Mouse (Mus musculus) heart, embryonic 14.5 days (tissue): Measurements from ENCODE around the gene St6galnac4. TPM values are rescaled to one million over a fixed set of nuclear protein-coding genes. Genes with fewer than 3 reads are reported as not detected.

ENCODE experiments used
- ATAC-seq: fragments of 200-750 bp; cut with Nextera tagmentation; 2 replicates; pipeline ENCODE4 v1.8.0; 2017; ENCODE audit warnings: low read depth, moderate TSS enrichment; ENCODE audit not compliant: insufficient number of reproducible peaks, insufficient read depth, low FRiP score
- H3K27ac ChIP-seq, 2 experiments: fragments of 200-500 bp in 1 of 2; fragments of 300-500 bp in 1 of 2; sonication (generic) in 1 of 2; replicated peaks in 1 of 2; 2 replicates each; pipeline ENCODE4 v1.5.1; 2012 to 2014; ENCODE audit warnings: low read depth in 2 of 2, low read length in 2 of 2, control low read depth in 1 of 2, mild to moderate bottlenecking in 1 of 2, mixed read lengths in 1 of 2; ENCODE audit not compliant: control insufficient read depth in 1 of 2, insufficient read depth in 1 of 2
- H3K27me3 ChIP-seq: fragments of 300-500 bp; sonication (generic); 2 replicates; pipeline ENCODE4 v1.6.1; 2014; ENCODE audit warnings: mild to moderate bottlenecking, low read length, control low read depth; ENCODE audit not compliant: control insufficient read depth, insufficient read depth
- H3K36me3 ChIP-seq: fragments of 300-500 bp; sonication (generic); 2 replicates; pipeline ENCODE4 v1.6.1; 2014; ENCODE audit warnings: mild to moderate bottlenecking, control low read depth, low read length, mixed read lengths; ENCODE audit not compliant: control insufficient read depth, insufficient read depth
- H3K4me1 ChIP-seq, 2 experiments: fragments of 200-500 bp in 1 of 2; fragments of 300-500 bp in 1 of 2; sonication (generic) in 1 of 2; 2 replicates each; pipeline ENCODE4 v1.6.1; 2012 to 2014; ENCODE audit warnings: low read length in 2 of 2, control low read depth in 1 of 2, mixed read lengths in 1 of 2; ENCODE audit not compliant: control insufficient read depth in 2 of 2, insufficient read depth in 2 of 2
- H3K4me2 ChIP-seq: fragments of 300-500 bp; sonication (generic); 2 replicates; pipeline ENCODE4 v1.6.1; 2014; ENCODE audit warnings: mild to moderate bottlenecking, low read length
- H3K4me3 ChIP-seq, 2 experiments: fragments of 200-500 bp in 1 of 2; fragments of 300-500 bp in 1 of 2; sonication (generic) in 1 of 2; 2 replicates each; pipeline ENCODE4 v1.5.1; 2012 to 2014; ENCODE audit warnings: low read length in 2 of 2, mild to moderate bottlenecking in 2 of 2, control low read depth in 1 of 2, low read depth in 1 of 2, moderate library complexity in 1 of 2; ENCODE audit not compliant: control insufficient read depth in 1 of 2, insufficient read depth in 1 of 2
- H3K9ac ChIP-seq: fragments of 300-500 bp; sonication (generic); 2 replicates; pipeline ENCODE4 v1.6.1; 2014; ENCODE audit warnings: mild to moderate bottlenecking, low read length
- H3K9me3 ChIP-seq: fragments of 300-500 bp; sonication (generic); 2 replicates; pipeline ENCODE4 v1.6.1; 2016; ENCODE audit warnings: low read length, control low read depth; ENCODE audit not compliant: control insufficient read depth
- WGBS: fragments of 180-500 bp; shearing (Covaris S2); extraction: QIAGEN DNeasy Blood & Tissue Kit; methylation state at CpG from one replicate; pipeline ENCODE4 v1.1.7; 2014; 5-methylcytosine and 5-hydroxymethylcytosine counted together
- polyA plus RNA-seq: library from polyadenylated mRNA; unstranded; fragments of >200 nt; fragmentation: Nextera tagmentation; extraction: Ambion mirVana; gene quantifications from 2 replicates; pipeline ENCODE4 v1.2.1, GENCODE M21; 2014

The St6galnac4 gene
- polyA plus RNA-seq, 1 experiment from 2014 or later: 35.7 TPM

DNA sequence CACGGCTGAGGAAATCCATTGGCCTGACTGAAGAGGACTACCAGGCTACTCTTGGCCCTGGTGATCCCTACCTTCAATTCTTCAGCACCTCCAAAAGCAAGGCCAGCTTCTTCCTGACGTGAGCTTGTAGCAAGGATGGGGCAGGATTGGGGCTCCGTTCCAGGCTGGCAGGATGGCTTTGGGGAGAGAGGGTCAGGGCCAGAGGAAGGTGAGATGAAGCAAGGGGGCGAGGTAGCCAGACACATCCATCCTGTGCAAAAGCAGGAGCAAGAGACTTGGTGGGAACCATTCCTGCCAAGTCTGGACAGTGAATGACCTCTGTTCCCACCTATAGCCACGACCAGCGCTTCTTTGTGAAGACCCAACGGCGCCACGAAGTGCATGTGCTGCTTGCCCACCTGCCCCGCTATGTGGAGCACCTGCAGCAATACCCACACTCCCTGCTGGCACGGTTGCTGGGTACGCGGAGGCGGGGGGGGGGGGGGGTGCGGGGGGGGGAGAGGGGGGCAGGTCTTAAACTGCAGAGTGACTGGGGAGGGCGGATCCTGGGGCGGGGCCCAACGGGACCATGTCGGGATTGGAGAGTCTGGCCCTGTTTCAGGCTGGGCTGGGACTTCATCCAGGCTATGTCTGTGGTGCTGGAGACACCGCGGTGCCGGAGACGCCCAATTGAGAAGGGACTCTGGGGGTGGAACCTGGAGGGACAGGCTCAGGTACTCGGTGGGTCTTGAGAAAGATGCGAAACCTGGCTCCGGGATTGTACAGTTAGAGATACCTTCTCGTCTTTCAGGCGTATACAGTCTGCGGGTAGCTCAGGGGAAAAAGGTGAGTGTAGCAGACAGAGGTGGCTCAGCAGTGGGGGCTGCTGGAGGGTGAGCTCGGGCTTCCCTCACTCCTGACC, 8.5 kb upstream of the St6galnac4 start:
- ATAC-seq: no peak
- H3K4me3 ChIP-seq: no peak overlapping the region
- no peak overlapping the region for H3K27ac ChIP-seq
- WGBS: 33% methylated on average over 28 of the region's 30 CpGs
- H3K9me3 ChIP-seq: no peaks in the 10 kb centered on the region
- H3K4me1 ChIP-seq: peaks cover 8 to 9% of the 10 kb centered on the region in 2 experiments; a peak in 3 of 4 replicates
- no peak overlapping the region for H3K9ac ChIP-seq
- H3K36me3 ChIP-seq: peaks cover 2% of the 10 kb centered on the region; the same call in 1 of the 2 replicates
- H3K4me2 ChIP-seq: no peak overlapping the region
- H3K27me3 ChIP-seq: peaks cover 39% of the 10 kb centered on the region

DNA sequence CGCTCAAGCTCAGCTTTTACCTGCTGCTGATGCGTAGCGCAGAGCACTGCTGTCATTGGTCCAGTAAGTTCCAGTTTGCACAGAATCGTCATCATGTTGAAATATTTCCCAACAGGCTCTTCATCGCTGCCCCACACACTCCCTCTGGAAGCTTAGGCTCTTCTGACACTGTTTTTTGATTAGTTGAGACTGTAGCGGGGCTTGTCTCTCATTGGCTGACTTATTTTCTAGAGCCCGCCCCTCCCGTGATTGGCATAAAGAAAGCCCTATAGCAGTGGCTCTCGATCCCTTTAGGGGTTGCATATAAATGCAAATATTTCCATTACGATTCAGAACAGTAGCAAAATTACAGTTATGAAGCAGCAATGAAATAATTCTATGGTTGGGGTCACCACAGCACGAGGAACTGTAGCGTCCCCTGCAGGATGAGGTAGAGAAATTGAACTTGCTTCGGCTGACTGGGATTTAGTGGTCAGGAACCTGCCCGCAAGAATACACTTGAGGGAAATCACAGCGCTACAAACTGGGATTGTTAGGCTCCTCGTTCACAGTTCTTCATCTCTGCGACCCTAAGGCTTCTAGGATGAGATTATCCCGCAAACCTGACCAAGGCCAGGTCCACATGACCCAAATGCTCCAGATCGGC, 5.3 kb upstream of the St6galnac4 start:
- H3K4me2 ChIP-seq: peak overlapping the region; percentile 50
- H3K4me3 ChIP-seq: peak overlapping the region; percentile 11 to 16; a peak in 3 of 4 replicates
- H3K9me3 ChIP-seq: no peaks in the 10 kb centered on the region
- ATAC-seq: no peak
- H3K9ac ChIP-seq: no peak overlapping the region; the same call in 1 of the 2 replicates
- H3K27ac ChIP-seq: no peak overlapping the region
- peaks cover 31% of the 10 kb centered on the region for H3K27me3 ChIP-seq
- H3K4me1 ChIP-seq: peaks cover 2 to 8% of the 10 kb centered on the region in 2 experiments; a peak in 3 of 4 replicates
- 37% methylated on average over 19 of the region's 19 CpGs for WGBS
- no peaks in the 10 kb centered on the region for H3K36me3 ChIP-seq

- WGBS: 11% methylated on average over 37 of the region's 37 CpGs
- Histone ChIP-seq H3K4me3 (peak overlapping the region; percentile 9 to 21; a peak in 3 of 4 replicates), H3K27ac (no peak overlapping the region), H3K4me2 (peak overlapping the region; percentile 59), H3K27me3 (peaks cover 27% of the 10 kb centered on the region), H3K9ac (0 out of 2 replicates have a peak overlapping the region, but pooled peaks have one; percentile 1), H3K9me3 (no peaks in the 10 kb centered on the region), H3K4me1 (peaks cover 8 to 17% of the 10 kb centered on the region in 2 experiments), H3K36me3 (no peaks in the 10 kb centered on the region)
- peak; percentile 61 for ATAC-seq
Measured at GRCm38 (mm10) chr2:32582830-32583799, 3.8 kb upstream of the St6galnac4 start.

DNA sequence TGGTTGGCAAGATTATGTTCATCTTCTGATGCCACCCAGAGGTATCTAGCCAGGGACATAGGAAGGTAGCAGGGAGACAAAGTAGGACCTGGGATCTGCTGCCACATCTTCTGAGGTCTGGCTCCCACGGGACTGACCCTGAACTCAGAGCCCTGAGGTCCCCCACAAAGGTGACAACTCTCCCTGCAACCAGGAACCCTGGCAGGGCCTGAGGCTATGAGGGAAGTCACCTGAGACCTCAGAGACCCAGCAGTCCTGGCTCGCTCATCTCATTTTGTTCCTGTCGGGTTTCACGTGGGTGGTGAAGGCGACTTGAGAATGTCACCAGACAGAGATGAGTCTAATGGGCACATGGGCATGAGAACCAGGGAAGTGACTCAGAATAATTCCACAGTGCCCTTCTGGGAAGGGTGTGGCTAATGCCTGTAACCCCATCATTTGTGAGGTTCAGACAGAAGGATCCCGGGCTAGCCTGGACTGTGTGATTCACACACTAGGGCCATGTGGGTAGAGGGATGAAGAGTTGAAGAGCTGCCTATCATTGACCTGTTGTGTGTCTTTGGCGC, 1.7 kb upstream of the St6galnac4 start:
- peaks cover 28 to 31% of the 10 kb centered on the region in 2 experiments for H3K4me1 ChIP-seq
- H3K9me3 ChIP-seq: no peaks in the 10 kb centered on the region
- no peak overlapping the region for H3K4me2 ChIP-seq
- no peak overlapping the region for H3K9ac ChIP-seq
- WGBS: 76% methylated on average over 7 of the region's 7 CpGs
- H3K36me3 ChIP-seq: peaks cover 7% of the 10 kb centered on the region; the same call in 1 of the 2 replicates
- ATAC-seq: no peak
- peaks cover 9% of the 10 kb centered on the region; the same call in 1 of the 2 replicates for H3K27me3 ChIP-seq
- no peak overlapping the region for H3K4me3 ChIP-seq
- no peak overlapping the region for H3K27ac ChIP-seq

GRCm38 (mm10) chr2:32587731-32588321, 931 bp downstream of the St6galnac4 start:
- Histone ChIP-seq H3K4me3 (peak overlapping the region; percentile 66 to 78), H3K4me2 (peak overlapping the region; percentile 89), H3K9me3 (no peaks in the 10 kb centered on the region), H3K4me1 (peaks cover 27 to 28% of the 10 kb centered on the region in 2 experiments), H3K27me3 (no peaks in the 10 kb centered on the region), H3K27ac (peak overlapping the region; percentile 88 to 89), H3K9ac (peak overlapping the region; percentile 82), H3K36me3 (peaks cover 26% of the 10 kb centered on the region)
- WGBS: 10% methylated on average over 9 of the region's 9 CpGs
- no peak for ATAC-seq

GRCm38 (mm10) chr2:32589213-32589795, 2.4 kb downstream of the St6galnac4 start:
- Histone ChIP-seq H3K4me3 (0 out of 4 replicates have a peak overlapping the region, but pooled peaks have one; percentile 2), H3K27ac (peak overlapping the region; percentile 70 to 75), H3K27me3 (no peaks in the 10 kb centered on the region), H3K9ac (peak overlapping the region; percentile 48), H3K4me1 (peaks cover 23 to 28% of the 10 kb centered on the region in 2 experiments), H3K9me3 (no peaks in the 10 kb centered on the region), H3K4me2 (peak overlapping the region; percentile 89), H3K36me3 (peaks cover 41% of the 10 kb centered on the region)
- ATAC-seq: peak; percentile 15
- WGBS: 23% methylated on average over 11 of the region's 11 CpGs
